Mouse (Mus musculus) intestine, postnatal 0 days (tissue): Measurements from ENCODE around the gene Trim34b. TPM values are rescaled to one million over a fixed set of nuclear protein-coding genes. Genes with fewer than 3 reads are reported as not detected.

Source experiments
- ATAC-seq: fragments of 200-750 bp; cut with Nextera tagmentation; 2 replicates; pipeline ENCODE4 v1.8.0; 2017; ENCODE audit warnings: mild to moderate bottlenecking, moderate TSS enrichment, moderate library complexity
- H3K27ac ChIP-seq: fragments of 300-500 bp; sonication (generic); 2 replicates; pipeline ENCODE4 v1.5.1; 2014; ENCODE audit warnings: mild to moderate bottlenecking, low read depth, low read length, moderate library complexity
- H3K27me3 ChIP-seq: fragments of 300-500 bp; sonication (generic); replicated peaks from 2 replicates; pipeline ENCODE4 v1.6.1; 2014; ENCODE audit warnings: low read length, mixed read lengths; ENCODE audit not compliant: control insufficient read depth, insufficient read depth
- H3K36me3 ChIP-seq: fragments of 300-500 bp; sonication (generic); 2 replicates; pipeline ENCODE4 v1.6.1; 2014; ENCODE audit warnings: mild to moderate bottlenecking, moderate library complexity; ENCODE audit not compliant: control insufficient read depth, insufficient read depth
- H3K4me1 ChIP-seq: fragments of 300-500 bp; sonication (generic); replicated peaks from 2 replicates; pipeline ENCODE4 v1.6.1; 2014; ENCODE audit warnings: antibody characterized with exemption, low read length, mixed read lengths; ENCODE audit not compliant: control insufficient read depth, insufficient read depth
- H3K4me2 ChIP-seq: fragments of 300-500 bp; sonication (generic); replicated peaks from 2 replicates; pipeline ENCODE4 v1.6.1; 2014; ENCODE audit warnings: low read depth, mild to moderate bottlenecking, moderate library complexity
- H3K4me3 ChIP-seq: fragments of 300-500 bp; sonication (generic); 2 replicates; pipeline ENCODE4 v1.5.1; 2014; ENCODE audit warnings: low read depth, low read length
- H3K9ac ChIP-seq: fragments of 300-500 bp; sonication (generic); 2 replicates; pipeline ENCODE4 v1.6.1; 2014; ENCODE audit warnings: mild to moderate bottlenecking, low read depth, low read length
- H3K9me3 ChIP-seq: fragments of 300-500 bp; sonication (generic); 2 replicates; pipeline ENCODE4 v1.6.1; 2016; ENCODE audit warnings: mixed run types; ENCODE audit not compliant: control insufficient read depth
- CTCF ChIP-seq: sonication (generic); IDR thresholded peaks from 2 replicates; pipeline ENCODE4 v1.5.1; 2016; ENCODE audit warnings: low read depth, mild to moderate bottlenecking, control low read depth, antibody characterized with exemption, moderate library complexity
- WGBS: fragments of 180-500 bp; shearing (Covaris S2); extraction: QIAGEN DNeasy Blood & Tissue Kit; methylation state at CpG from one replicate; pipeline ENCODE4 v1.1.7; 2014; 5-methylcytosine and 5-hydroxymethylcytosine counted together
- polyA plus RNA-seq: library from polyadenylated mRNA; unstranded; fragments of >200 nt; fragmentation: Nextera tagmentation; extraction: Ambion mirVana; gene quantifications from 2 replicates; pipeline ENCODE4 v1.2.1, GENCODE M21; 2015

Gene Trim34b
- polyA plus RNA-seq, 1 experiment from 2014 or later, result 0.16 TPM

GRCm38 (mm10) chr7:104366339-104366738, 37.1 kb downstream of the Trim34b start:
- no peak overlapping the region for H3K4me3 ChIP-seq
- no peak overlapping the region for H3K4me2 ChIP-seq
- no peaks in the 10 kb centered on the region for H3K9me3 ChIP-seq
- no peaks in the 10 kb centered on the region for H3K36me3 ChIP-seq
- no peaks in the 10 kb centered on the region for H3K4me1 ChIP-seq
- TF ChIP-seq CTCF, result no peak
- H3K27me3 ChIP-seq, result no peaks in the 10 kb centered on the region
- no peak overlapping the region for H3K27ac ChIP-seq
- ATAC-seq, result no peak
- H3K9ac ChIP-seq, result no peak overlapping the region

- no peak for ATAC-seq
- WGBS, result 55% methylated on average over 1 of the region's 1 CpGs
- peak; percentile 41 for TF ChIP-seq CTCF
- Histone ChIP-seq H3K9ac (no peak within 1 kb of the TSS), H3K36me3 (no peaks in the 10 kb centered on the region), H3K27ac (no peak within 1 kb of the TSS), H3K27me3 (no peaks in the 10 kb centered on the region), H3K4me3 (no peak within 1 kb of the TSS), H3K9me3 (no peaks in the 10 kb centered on the region), H3K4me2 (no peak within 1 kb of the TSS), H3K4me1 (no peaks in the 10 kb centered on the region)
These were observed 40.6 kb downstream of the Trim34b start, which contains the start of gene Trim30b for GRCm38 (mm10) chr7:104369736-104370414. Gene Trim30b, minus strand, starts transcription at chr7:104369884.

Other genes starting within 250 kb of the Trim34b start
- not detected in 2 replicates for gene Olfr645, start 244.0 kb upstream of the Trim34b start, polyA plus RNA-seq
- not detected in 2 replicates for gene Olfr646, start 224.6 kb upstream of the Trim34b start, polyA plus RNA-seq
- not detected in 2 replicates for gene Ubqln5, start 199.6 kb upstream of the Trim34b start, polyA plus RNA-seq
- not detected in 2 replicates for gene Olfr643, start 192.1 kb upstream of the Trim34b start, polyA plus RNA-seq
- gene Ubqln3, start 186.2 kb upstream of the Trim34b start, polyA plus RNA-seq, result not detected in 2 replicates
- not detected in 2 replicates for gene Ubqlnl, start 178.9 kb upstream of the Trim34b start, polyA plus RNA-seq
- not detected in 2 replicates for gene Olfm5, start 164.6 kb upstream of the Trim34b start, polyA plus RNA-seq
- 0.08 and 0.09 TPM in 2 replicates for gene Olfr648, start 146.1 kb upstream of the Trim34b start, polyA plus RNA-seq
- gene Olfr649, start 133.5 kb upstream of the Trim34b start, polyA plus RNA-seq, result not detected in 2 replicates
- gene Trim6, start 110.7 kb upstream of the Trim34b start, polyA plus RNA-seq, result 0.44 and 0.55 TPM in 2 replicates
- gene Trim34a, start 85.0 kb upstream of the Trim34b start, polyA plus RNA-seq, result 6.0 and 6.2 TPM in 2 replicates
- 1.6 TPM in 2 replicates for gene Trim5, start 41.4 kb upstream of the Trim34b start, polyA plus RNA-seq
- 23.8 and 26.3 TPM in 2 replicates for gene Trim12a, start 14.0 kb upstream of the Trim34b start, polyA plus RNA-seq
- gene Trim12c, start 23.9 kb downstream of the Trim34b start, polyA plus RNA-seq, result 4.8 and 5.0 TPM in 2 replicates
- gene Trim30b, start 40.4 kb downstream of the Trim34b start, polyA plus RNA-seq, result 0.23 and 0.24 TPM in 2 replicates
- 0.10 and 0.14 TPM in 2 replicates for gene Trim30c, start 71.4 kb downstream of the Trim34b start, polyA plus RNA-seq
- 5.0 and 5.3 TPM in 2 replicates for gene Trim30a, start 135.7 kb downstream of the Trim34b start, polyA plus RNA-seq
- 18.7 and 18.8 TPM in 2 replicates for gene Trim30d, start 178.4 kb downstream of the Trim34b start, polyA plus RNA-seq
- gene Olfr651, start 220.7 kb downstream of the Trim34b start, polyA plus RNA-seq, result not detected in 2 replicates
- gene Olfr652, start 231.4 kb downstream of the Trim34b start, polyA plus RNA-seq, result 0.04 TPM in 1 of 2 replicates, not detected in the other
- 0.03 TPM in 1 of 2 replicates, not detected in the other for gene Olfr653, start 247.8 kb downstream of the Trim34b start, polyA plus RNA-seq